Mouse (Mus musculus) MEL (cell line): ENCODE results near the gene Dhrs13. TPM values are rescaled to one million over a fixed set of nuclear protein-coding genes. Genes with fewer than 3 reads are reported as not detected.

Source experiments
- DNase-seq: peaks from one replicate; pipeline ENCODE4 v3.0.0; 2011; ENCODE audit warnings: low read depth, low spot score
- H3K27ac ChIP-seq: 2 replicates; pipeline ENCODE4 v1.5.1; 2012; ENCODE audit warnings: low read depth, mild to moderate bottlenecking, control low read depth, low read length, moderate library complexity; ENCODE audit not compliant: control insufficient read depth
- H3K27me3 ChIP-seq, 2 experiments: fragments of 150-350 bp in 1 of 2; sonication (generic) in 1 of 2; 2 replicates each; pipeline ENCODE4 v1.6.1; 2012; ENCODE audit warnings: low read length in 2 of 2, mild to moderate bottlenecking in 2 of 2, improper control_type of control experiment in 1 of 2, moderate library complexity in 1 of 2; ENCODE audit not compliant: insufficient read depth in 2 of 2, control insufficient read depth in 1 of 2
- H3K36me3 ChIP-seq, 2 experiments: 2 replicates each; pipeline ENCODE4 v1.6.1; 2012 to 2014; ENCODE audit warnings: low read length in 2 of 2, improper control_type of control experiment in 1 of 2, inconsistent platforms in 1 of 2, mild to moderate bottlenecking in 1 of 2; ENCODE audit not compliant: insufficient read depth in 2 of 2, control insufficient read depth in 1 of 2
- H3K4me1 ChIP-seq, 2 experiments: fragments of 150-350 bp in 1 of 2; sonication (generic) in 1 of 2; 2 replicates each; pipeline ENCODE4 v1.6.1; 2012; ENCODE audit warnings: low read length in 2 of 2, improper control_type of control experiment in 1 of 2, mild to moderate bottlenecking in 1 of 2; ENCODE audit not compliant: insufficient read depth in 2 of 2, control insufficient read depth in 1 of 2
- H3K4me3 ChIP-seq, 2 experiments: fragments of 150-350 bp in 1 of 2; sonication (generic) in 1 of 2; 2 replicates each; pipeline ENCODE4 v1.5.1; 2012; ENCODE audit warnings: low read depth in 2 of 2, low read length in 2 of 2, mild to moderate bottlenecking in 2 of 2, moderate library complexity in 2 of 2, control low read depth in 1 of 2, improper control_type of control experiment in 1 of 2; ENCODE audit not compliant: control insufficient read depth in 1 of 2, insufficient read depth in 1 of 2
- H3K79me2 ChIP-seq: 2 replicates; pipeline ENCODE4 v1.6.1; 2012; ENCODE audit warnings: mild to moderate bottlenecking, low read length, moderate library complexity; ENCODE audit not compliant: control insufficient read depth, poor library complexity, insufficient read depth
- H3K9ac ChIP-seq: 2 replicates; pipeline ENCODE4 v1.6.1; 2012; ENCODE audit warnings: low read depth, mild to moderate bottlenecking, control low read depth, low read length, moderate library complexity; ENCODE audit not compliant: control insufficient read depth, poor library complexity, severe bottlenecking
- H3K9me3 ChIP-seq: fragments of 150-350 bp; sonication (generic); replicated peaks from 2 replicates; pipeline ENCODE4 v1.6.1; 2012; ENCODE audit warnings: mild to moderate bottlenecking, low read length, improper control_type of control experiment, moderate library complexity; ENCODE audit not compliant: insufficient read depth
- BHLHE40 ChIP-seq: IDR thresholded peaks from 2 replicates; pipeline ENCODE4 v1.6.1; 2012; ENCODE audit warnings: low read depth, mild to moderate bottlenecking, inconsistent platforms, low read length, improper control_type of control experiment, borderline replicate concordance
- CHD1 ChIP-seq: IDR thresholded peaks from 2 replicates; pipeline ENCODE4 v1.6.1; 2012; ENCODE audit warnings: low read depth, mild to moderate bottlenecking, inconsistent platforms, low read length, improper control_type of control experiment
- CHD2 ChIP-seq: IDR thresholded peaks from 2 replicates; pipeline ENCODE4 v1.6.1; 2011; ENCODE audit warnings: low read length, improper control_type of control experiment
- CTCF ChIP-seq, 3 experiments: IDR thresholded peaks in 2 of 3; conservative IDR thresholded peaks in 1 of 3; 2 replicates each; pipeline ENCODE4 v1.5.1; 2011 to 2012; ENCODE audit warnings: low read length in 3 of 3, low read depth in 2 of 3, mild to moderate bottlenecking in 2 of 3, improper control_type of control experiment in 1 of 3, inconsistent platforms in 1 of 3, mixed read lengths in 1 of 3, moderate library complexity in 1 of 3; ENCODE audit not compliant: control insufficient read depth in 1 of 3, insufficient read depth in 1 of 3, poor library complexity in 1 of 3, severe bottlenecking in 1 of 3
- ELF1 ChIP-seq: IDR thresholded peaks from 2 replicates; pipeline ENCODE4 v1.6.1; 2014; ENCODE audit warnings: low read depth, mild to moderate bottlenecking, inconsistent platforms, low read length, improper control_type of control experiment, moderate library complexity
- EP300 ChIP-seq, 2 experiments: IDR thresholded peaks; 2 replicates each; pipeline ENCODE4 v1.6.1; 2011; ENCODE audit warnings: improper control_type of control experiment in 2 of 2, low read length in 2 of 2, low read depth in 1 of 2, mild to moderate bottlenecking in 1 of 2
- ETS1 ChIP-seq: IDR thresholded peaks from 2 replicates; pipeline ENCODE4 v1.6.1; 2012; ENCODE audit warnings: low read depth, mild to moderate bottlenecking, inconsistent platforms, low read length, improper control_type of control experiment, moderate library complexity
- GABPA ChIP-seq: IDR thresholded peaks from 2 replicates; pipeline ENCODE4 v1.6.1; 2012; ENCODE audit warnings: low read depth, mild to moderate bottlenecking, inconsistent platforms, low read length, improper control_type of control experiment, moderate library complexity
- GATA1 ChIP-seq: IDR thresholded peaks from 2 replicates; pipeline ENCODE4 v1.6.1; 2011; ENCODE audit warnings: low read depth, low read length, improper control_type of control experiment
- HCFC1 ChIP-seq: IDR thresholded peaks from 2 replicates; pipeline ENCODE4 v1.6.1; 2012; ENCODE audit warnings: low read depth, mild to moderate bottlenecking, inconsistent platforms, low read length, improper control_type of control experiment, moderate library complexity
- KAT2A ChIP-seq: conservative IDR thresholded peaks from 2 replicates; pipeline ENCODE4 v1.6.1; 2012; ENCODE audit warnings: low read depth, low read length, improper control_type of control experiment, inconsistent platforms
- MAFK ChIP-seq: IDR thresholded peaks from 2 replicates; pipeline ENCODE4 v1.6.1; 2011; ENCODE audit warnings: low read depth, mild to moderate bottlenecking, low read length, improper control_type of control experiment, borderline replicate concordance
- MAZ ChIP-seq: IDR thresholded peaks from 2 replicates; pipeline ENCODE4 v1.6.1; 2012; ENCODE audit warnings: low read depth, mild to moderate bottlenecking, inconsistent platforms, low read length, improper control_type of control experiment
- MXI1 ChIP-seq: IDR thresholded peaks from 2 replicates; pipeline ENCODE4 v1.6.1; 2011; ENCODE audit warnings: mild to moderate bottlenecking, low read depth, low read length, improper control_type of control experiment
- MYC ChIP-seq: IDR thresholded peaks from 2 replicates; pipeline ENCODE4 v1.6.1; 2011; ENCODE audit warnings: low read depth, mild to moderate bottlenecking, low read length, improper control_type of control experiment, moderate library complexity
- NELFE ChIP-seq: IDR thresholded peaks from 2 replicates; pipeline ENCODE4 v1.6.1; 2011; ENCODE audit warnings: low read depth, low read length, improper control_type of control experiment
- NRF1 ChIP-seq: IDR thresholded peaks from 2 replicates; pipeline ENCODE4 v1.6.1; 2014; ENCODE audit warnings: low read depth, mild to moderate bottlenecking, inconsistent platforms, low read length, improper control_type of control experiment, moderate library complexity; ENCODE audit not compliant: poor library complexity, insufficient read depth, severe bottlenecking
- POLR2AphosphoS2 ChIP-seq: IDR thresholded peaks from 2 replicates; pipeline ENCODE4 v1.6.1; 2011; ENCODE audit warnings: low read length, improper control_type of control experiment
- POLR2AphosphoS5 ChIP-seq: IDR thresholded peaks from 2 replicates; pipeline ENCODE4 v1.6.1; 2012; ENCODE audit warnings: low read depth, borderline replicate concordance, mild to moderate bottlenecking, inconsistent platforms, low read length, moderate library complexity, mixed read lengths
- SMC3 ChIP-seq: IDR thresholded peaks from 2 replicates; pipeline ENCODE4 v1.6.1; 2011; ENCODE audit warnings: low read depth, low read length, improper control_type of control experiment
- TCF12 ChIP-seq: IDR thresholded peaks from 2 replicates; pipeline ENCODE4 v1.6.1; 2014; ENCODE audit warnings: low read depth, mild to moderate bottlenecking, inconsistent platforms, low read length, improper control_type of control experiment, moderate library complexity
- UBTF ChIP-seq: IDR thresholded peaks from 2 replicates; pipeline ENCODE4 v1.6.1; 2012; ENCODE audit warnings: low read depth, mild to moderate bottlenecking, inconsistent platforms, low read length, improper control_type of control experiment, moderate library complexity, borderline replicate concordance; ENCODE audit not compliant: insufficient read depth
- USF2 ChIP-seq, 2 experiments: IDR thresholded peaks; 2 replicates each; pipeline ENCODE4 v1.6.1; 2011 to 2012; ENCODE audit warnings: improper control_type of control experiment in 2 of 2, low read length in 2 of 2, borderline replicate concordance in 1 of 2, inconsistent platforms in 1 of 2, low read depth in 1 of 2, mild to moderate bottlenecking in 1 of 2; ENCODE audit not compliant: insufficient read depth in 1 of 2
- ZC3H11A ChIP-seq: IDR thresholded peaks from 2 replicates; pipeline ENCODE4 v1.6.1; 2012; ENCODE audit warnings: low read depth, mild to moderate bottlenecking, inconsistent platforms, low read length, improper control_type of control experiment
- ZKSCAN1 ChIP-seq: IDR thresholded peaks from 2 replicates; pipeline ENCODE4 v1.6.1; 2012; ENCODE audit warnings: low read depth, mild to moderate bottlenecking, inconsistent platforms, low read length, improper control_type of control experiment, moderate library complexity
- ZMIZ1 ChIP-seq: IDR thresholded peaks from 2 replicates; pipeline ENCODE4 v1.6.1; 2012; ENCODE audit warnings: low read depth, mild to moderate bottlenecking, inconsistent platforms, low read length, improper control_type of control experiment, moderate library complexity
- ZNF384 ChIP-seq: IDR thresholded peaks from 2 replicates; pipeline ENCODE4 v1.6.1; 2012; ENCODE audit warnings: low read depth, mild to moderate bottlenecking, inconsistent platforms, low read length, improper control_type of control experiment
- polyA plus RNA-seq, 2 experiments: library from polyadenylated mRNA; stranded (reverse) in 1 of 2; unstranded in 1 of 2; fragments of >175 nt in 1 of 2; fragments of >200 nt in 1 of 2; gene quantifications; 2 replicates each; pipeline versions ENCODE4 v1.2.1 to v1.2.4; 2012; ENCODE audit warnings: low replicate concordance in 2 of 2, low read depth in 1 of 2; ENCODE audit not compliant: insufficient read length in 2 of 2, insufficient read depth in 1 of 2, missing spikeins in 1 of 2
- total RNA-seq: library from RNA; depleted of rRNA; stranded (reverse); fragments of 300-350 nt; gene quantifications from 2 replicates; pipeline ENCODE4 v1.2.3, GENCODE M21; 2012

Gene Dhrs13
- total and polyA plus RNA-seq, 3 experiments = 27.9 to 36.7 TPM; not detected in 1

GRCm38 (mm10) chr11:78023607-78024006 is 8.5 kb upstream of the Dhrs13 start:
- H3K4me3 ChIP-seq = no peak overlapping the region
- H3K4me1 ChIP-seq = no peaks in the 10 kb centered on the region
- H3K9ac ChIP-seq = no peak overlapping the region
- peak; percentile 65 for DNase-seq
- TF ChIP-seq NELFE (no peak), SMC3 (peak; percentile 18; the same call in 1 of the 2 replicates), CHD1 (no peak), EP300 (IDR thresholded peaks at IDR 0.05; ENCODE audit: low read depth in 1 of 2, low read length in 2 of 2) (no peak), MAZ (no peak), CTCF (IDR thresholded peaks at IDR 0.05 in 2 of 3, conservative IDR thresholded peaks at IDR 0.05 in 1 of 3; ENCODE audit: control insufficient read depth in 1 of 3, insufficient read depth in 1 of 3, low read depth in 2 of 3, low read length in 3 of 3, poor library complexity in 1 of 3, severe bottlenecking in 1 of 3) (peak; percentile 62 to 68 (median 63)), ELF1 (no peak)
- TF ChIP-seq, all 39 proteins: peak for 2
- Histone ChIP-seq H3K36me3 (peaks cover 0 to 51% of the 10 kb centered on the region in 2 experiments; a peak in 2 of 4 replicates), H3K9me3 (no peaks in the 10 kb centered on the region), H3K27me3 (no peaks in the 10 kb centered on the region), H3K27ac (no peak overlapping the region), H3K79me2 (no peaks in the 10 kb centered on the region)

GRCm38 (mm10) chr11:78029240-78029639 is 2.8 kb upstream of the Dhrs13 start:
- no peaks in the 10 kb centered on the region for H3K27me3 ChIP-seq
- H3K4me3 ChIP-seq = no peak overlapping the region

GRCm38 (mm10) chr11:78030600-78030999 is 1.5 kb upstream of the Dhrs13 start:
- H3K9ac ChIP-seq = no peak overlapping the region
- peaks cover 8 to 12% of the 10 kb centered on the region in 2 experiments for H3K36me3 ChIP-seq
- H3K79me2 ChIP-seq = peaks cover 8% of the 10 kb centered on the region; the same call in 1 of the 2 replicates
- no peaks in the 10 kb centered on the region for H3K9me3 ChIP-seq
- no peaks in the 10 kb centered on the region for H3K27me3 ChIP-seq
- H3K4me1 ChIP-seq = peaks cover 6 to 12% of the 10 kb centered on the region in 2 experiments
- no peak for DNase-seq
- no peak overlapping the region for H3K27ac ChIP-seq
- H3K4me3 ChIP-seq = no peak overlapping the region
- no peak for TF ChIP-seq KAT2A
- TF ChIP-seq MXI1 = no peak
- no peak for TF ChIP-seq ZMIZ1
- TF ChIP-seq CHD2 = no peak
- TF ChIP-seq POLR2AphosphoS2 = no peak
- no peak for TF ChIP-seq CTCF (IDR thresholded peaks at IDR 0.05 in 2 of 3, conservative IDR thresholded peaks at IDR 0.05 in 1 of 3; ENCODE audit: control insufficient read depth in 1 of 3, insufficient read depth in 1 of 3, low read depth in 2 of 3, low read length in 3 of 3, poor library complexity in 1 of 3, severe bottlenecking in 1 of 3)
- TF ChIP-seq ZKSCAN1 = no peak
- no peak for TF ChIP-seq TCF12
- TF ChIP-seq BHLHE40 = no peak
- TF ChIP-seq GABPA = no peak
- TF ChIP-seq MAFK = no peak
- no peak for TF ChIP-seq ZC3H11A
- TF ChIP-seq ELF1 = no peak
- TF ChIP-seq GATA1 = no peak
- TF ChIP-seq MYC = no peak
- no peak for TF ChIP-seq USF2 (IDR thresholded peaks at IDR 0.05; ENCODE audit: borderline replicate concordance in 1 of 2, insufficient read depth in 1 of 2, low read depth in 1 of 2, low read length in 2 of 2)

More at GRCm38 (mm10) chr11:78029240-78029639, 2.8 kb upstream of the Dhrs13 start:
- peaks cover 6 to 12% of the 10 kb centered on the region in 2 experiments for H3K4me1 ChIP-seq
- no peak overlapping the region for H3K27ac ChIP-seq
- no peak for DNase-seq
- no peaks in the 10 kb centered on the region for H3K9me3 ChIP-seq
- H3K36me3 ChIP-seq = peaks cover 12 to 17% of the 10 kb centered on the region in 2 experiments
- no peak overlapping the region for H3K9ac ChIP-seq
- H3K79me2 ChIP-seq = peaks cover 8% of the 10 kb centered on the region; the same call in 1 of the 2 replicates
- TF ChIP-seq HCFC1 (no peak), BHLHE40 (no peak), NRF1 (no peak), POLR2AphosphoS5 (no peak), UBTF (no peak), GATA1 (no peak), ZNF384 (no peak), USF2 (IDR thresholded peaks at IDR 0.05; ENCODE audit: borderline replicate concordance in 1 of 2, insufficient read depth in 1 of 2, low read depth in 1 of 2, low read length in 2 of 2) (no peak), ETS1 (no peak), GABPA (no peak), CHD2 (no peak), EP300 (IDR thresholded peaks at IDR 0.05; ENCODE audit: low read depth in 1 of 2, low read length in 2 of 2) (no peak), KAT2A (no peak), ZKSCAN1 (no peak)
- TF ChIP-seq, all 39 proteins: peak for 0
